Mouse (Mus musculus): ENCODE results near the gene Atf6b. TPM values are rescaled to one million over a fixed set of nuclear protein-coding genes. Genes with fewer than 3 reads are reported as not detected.
A peak's percentile ranks its signal among the peaks of the same experiment; 100 is the strongest.

Atf6b gene
- polyA plus RNA-seq, 1 experiment from 2014 or later, result 39.9 TPM

GRCm38 (mm10) chr17:34623161-34623560 lies 23.8 kb upstream of the Atf6b start:
- H3K4me3 ChIP-seq (ENCODE audit: low read depth, low read length), result no peak overlapping the region

GRCm38 (mm10) chr17:34624981-34625380 lies 22.0 kb upstream of the Atf6b start:
- DNase-seq (ENCODE audit: low spot score) (no peak), ATAC-seq (replicated peaks; ENCODE audit: low FRiP score) (no peak)
- no peak overlapping the region for H3K4me2 ChIP-seq
- H3K27me3 ChIP-seq (replicated peaks; ENCODE audit: control insufficient read depth, insufficient read depth, low read length), result peaks cover 18% of the 10 kb centered on the region
- H3K4me1 ChIP-seq (replicated peaks; ENCODE audit: control insufficient read depth, insufficient read depth, low read length), result peaks cover 14% of the 10 kb centered on the region
- no peak overlapping the region for H3K4me3 ChIP-seq (ENCODE audit: low read depth, low read length)
- H3K9me3 ChIP-seq (ENCODE audit: control insufficient read depth, low read length), result no peaks in the 10 kb centered on the region
- no peak overlapping the region for H3K9ac ChIP-seq (ENCODE audit: low read depth, low read length)
- WGBS, result 91% methylated on average over 3 of the region's 3 CpGs
- H3K27ac ChIP-seq (ENCODE audit: low read depth, low read length), result no peak overlapping the region
- H3K36me3 ChIP-seq (ENCODE audit: control insufficient read depth, insufficient read depth, low read length), result peaks cover 12% of the 10 kb centered on the region

More at GRCm38 (mm10) chr17:34623161-34623560, 23.8 kb upstream of the Atf6b start:
- no peak for DNase-seq (ENCODE audit: low spot score)
- no peak overlapping the region for H3K27ac ChIP-seq (ENCODE audit: low read depth, low read length)
- WGBS, result 86% methylated on average over 9 of the region's 9 CpGs
- H3K9ac ChIP-seq (ENCODE audit: low read depth, low read length), result no peak overlapping the region
- peaks cover 12% of the 10 kb centered on the region for H3K36me3 ChIP-seq (ENCODE audit: control insufficient read depth, insufficient read depth, low read length)
- H3K9me3 ChIP-seq (ENCODE audit: control insufficient read depth, low read length), result no peaks in the 10 kb centered on the region
- no peak overlapping the region for H3K4me2 ChIP-seq
- no peaks in the 10 kb centered on the region; the same call in 1 of the 2 replicates for H3K27me3 ChIP-seq (replicated peaks; ENCODE audit: control insufficient read depth, insufficient read depth, low read length)
- ATAC-seq (replicated peaks; ENCODE audit: low FRiP score), result no peak
- H3K4me1 ChIP-seq (replicated peaks; ENCODE audit: control insufficient read depth, insufficient read depth, low read length), result peaks cover 7% of the 10 kb centered on the region

GRCm38 (mm10) chr17:34626062-34626772 lies 20.7 kb upstream of the Atf6b start:
- peak overlapping the region; percentile 67 for H3K27ac ChIP-seq (ENCODE audit: low read depth, low read length)
- peaks cover 30% of the 10 kb centered on the region for H3K27me3 ChIP-seq (replicated peaks; ENCODE audit: control insufficient read depth, insufficient read depth, low read length)
- H3K4me3 ChIP-seq (ENCODE audit: low read depth, low read length), result peak overlapping the region; percentile 80
- peaks cover 12% of the 10 kb centered on the region for H3K36me3 ChIP-seq (ENCODE audit: control insufficient read depth, insufficient read depth, low read length)
- 54% methylated on average over 16 of the region's 16 CpGs for WGBS
- H3K9me3 ChIP-seq (ENCODE audit: control insufficient read depth, low read length), result no peaks in the 10 kb centered on the region
- H3K4me2 ChIP-seq, result peak overlapping the region; percentile 94
- DNase-seq (ENCODE audit: low spot score) (no peak), ATAC-seq (replicated peaks; ENCODE audit: low FRiP score) (peak; percentile 0; the same call in 1 of the 2 replicates)
- H3K9ac ChIP-seq (ENCODE audit: low read depth, low read length), result peak overlapping the region; percentile 79
- peaks cover 27% of the 10 kb centered on the region for H3K4me1 ChIP-seq (replicated peaks; ENCODE audit: control insufficient read depth, insufficient read depth, low read length)

- Histone ChIP-seq H3K9ac (ENCODE audit: low read depth, low read length) (peak overlapping the region; percentile 79), H3K27ac (ENCODE audit: low read depth, low read length) (peak overlapping the region; percentile 67), H3K4me2 (peak overlapping the region; percentile 94), H3K36me3 (ENCODE audit: control insufficient read depth, insufficient read depth, low read length) (peaks cover 11% of the 10 kb centered on the region), H3K4me1 (replicated peaks; ENCODE audit: control insufficient read depth, insufficient read depth, low read length) (peaks cover 30% of the 10 kb centered on the region), H3K4me3 (ENCODE audit: low read depth, low read length) (peak overlapping the region; percentile 80), H3K27me3 (replicated peaks; ENCODE audit: control insufficient read depth, insufficient read depth, low read length) (peaks cover 35% of the 10 kb centered on the region), H3K9me3 (ENCODE audit: control insufficient read depth, low read length) (no peaks in the 10 kb centered on the region)
- WGBS, result under 1% methylated on average over 18 of the region's 18 CpGs
- DNase-seq (ENCODE audit: low spot score) (peak; percentile 63), ATAC-seq (replicated peaks; ENCODE audit: low FRiP score) (peak; percentile 40; the same call in 1 of the 2 replicates)
Measured at GRCm38 (mm10) chr17:34626773-34627092, 20.2 kb upstream of the Atf6b start.

- Histone ChIP-seq H3K4me2 (peak overlapping the region; percentile 94), H3K9ac (ENCODE audit: low read depth, low read length) (peak overlapping the region; percentile 79), H3K9me3 (ENCODE audit: control insufficient read depth, low read length) (no peaks in the 10 kb centered on the region), H3K36me3 (ENCODE audit: control insufficient read depth, insufficient read depth, low read length) (peaks cover 6% of the 10 kb centered on the region), H3K27me3 (replicated peaks; ENCODE audit: control insufficient read depth, insufficient read depth, low read length) (peaks cover 41% of the 10 kb centered on the region), H3K27ac (ENCODE audit: low read depth, low read length) (peak overlapping the region; percentile 67), H3K4me3 (ENCODE audit: low read depth, low read length) (peak overlapping the region; percentile 80), H3K4me1 (replicated peaks; ENCODE audit: control insufficient read depth, insufficient read depth, low read length) (peaks cover 34% of the 10 kb centered on the region)
- WGBS, result under 1% methylated on average over 43 of the region's 45 CpGs
- DNase-seq (ENCODE audit: low spot score) (peak; percentile 88), ATAC-seq (replicated peaks; ENCODE audit: low FRiP score) (peak; percentile 76)
Measured at GRCm38 (mm10) chr17:34627093-34627942, 19.6 kb upstream of the Atf6b start.

GRCm38 (mm10) chr17:34627943-34628643 lies 18.9 kb upstream of the Atf6b start, which contains the start of gene Ppt2:
Gene Ppt2, minus strand, starts transcription at chr17:34628510.
- peaks cover 36% of the 10 kb centered on the region for H3K4me1 ChIP-seq (replicated peaks; ENCODE audit: control insufficient read depth, insufficient read depth, low read length)
- H3K36me3 ChIP-seq (ENCODE audit: control insufficient read depth, insufficient read depth, low read length), result peaks cover 6% of the 10 kb centered on the region
- H3K4me2 ChIP-seq, result peak within 1 kb of the TSS; percentile 94
- DNase-seq (ENCODE audit: low spot score) (peak; percentile 63), ATAC-seq (replicated peaks; ENCODE audit: low FRiP score) (no peak)
- H3K9me3 ChIP-seq (ENCODE audit: control insufficient read depth, low read length), result no peaks in the 10 kb centered on the region
- peak within 1 kb of the TSS; percentile 80 for H3K4me3 ChIP-seq (ENCODE audit: low read depth, low read length)
- H3K27me3 ChIP-seq (replicated peaks; ENCODE audit: control insufficient read depth, insufficient read depth, low read length), result peaks cover 48% of the 10 kb centered on the region
- H3K9ac ChIP-seq (ENCODE audit: low read depth, low read length), result peak within 1 kb of the TSS; percentile 79
- H3K27ac ChIP-seq (ENCODE audit: low read depth, low read length), result peak within 1 kb of the TSS; percentile 67
- WGBS, result 10% methylated on average over 29 of the region's 29 CpGs

- H3K9me3 ChIP-seq (ENCODE audit: control insufficient read depth, low read length), result no peaks in the 10 kb centered on the region
- H3K4me1 ChIP-seq (replicated peaks; ENCODE audit: control insufficient read depth, insufficient read depth, low read length), result peaks cover 36% of the 10 kb centered on the region
- H3K4me3 ChIP-seq (ENCODE audit: low read depth, low read length), result no peak overlapping the region
- DNase-seq (ENCODE audit: low spot score) (no peak), ATAC-seq (replicated peaks; ENCODE audit: low FRiP score) (no peak)
- H3K36me3 ChIP-seq (ENCODE audit: control insufficient read depth, insufficient read depth, low read length), result peaks cover 4% of the 10 kb centered on the region; the same call in 1 of the 2 replicates
- H3K9ac ChIP-seq (ENCODE audit: low read depth, low read length), result no peak overlapping the region; the same call in 1 of the 2 replicates
- H3K27me3 ChIP-seq (replicated peaks; ENCODE audit: control insufficient read depth, insufficient read depth, low read length), result peaks cover 48% of the 10 kb centered on the region
- H3K27ac ChIP-seq (ENCODE audit: low read depth, low read length), result no peak overlapping the region
- WGBS, result 33% methylated on average over 5 of the region's 5 CpGs
- peak overlapping the region; percentile 94 for H3K4me2 ChIP-seq
Measured at GRCm38 (mm10) chr17:34628644-34628967, 18.3 kb upstream of the Atf6b start.

GRCm38 (mm10) chr17:34629221-34629751 lies 17.7 kb upstream of the Atf6b start, which contains the start of gene Prrt1:
Gene Prrt1, plus strand, starts transcription at chr17:34629533.
- no peak for ATAC-seq (replicated peaks; ENCODE audit: low FRiP score)
- WGBS, result 4% methylated on average over 16 of the region's 16 CpGs
- no peak within 1 kb of the TSS for H3K27ac ChIP-seq (ENCODE audit: low read depth, low read length)
- peaks cover 48% of the 10 kb centered on the region for H3K27me3 ChIP-seq (replicated peaks; ENCODE audit: control insufficient read depth, insufficient read depth, low read length)
- DNase-seq (ENCODE audit: low spot score), result no peak
- H3K4me1 ChIP-seq (replicated peaks; ENCODE audit: control insufficient read depth, insufficient read depth, low read length), result peaks cover 36% of the 10 kb centered on the region
- no peak within 1 kb of the TSS; the same call in 1 of the 2 replicates for H3K9ac ChIP-seq (ENCODE audit: low read depth, low read length)
- no peaks in the 10 kb centered on the region for H3K9me3 ChIP-seq (ENCODE audit: control insufficient read depth, low read length)
- peak within 1 kb of the TSS; percentile 80; the same call in 1 of the 2 replicates for H3K4me3 ChIP-seq (ENCODE audit: low read depth, low read length)
- peaks cover 4% of the 10 kb centered on the region; the same call in 1 of the 2 replicates for H3K36me3 ChIP-seq (ENCODE audit: control insufficient read depth, insufficient read depth, low read length)
- peak within 1 kb of the TSS; percentile 94 for H3K4me2 ChIP-seq

All from liver, embryonic 11.5 days (tissue).